Mouse (Mus musculus) forelimb bud, embryonic 11.5 days (tissue): ENCODE data around the gene Cbx4.

Experiments
- DNase-seq: peaks from one replicate; pipeline ENCODE4 v3.0.0-alpha.2; 2012; ENCODE audit warnings: low read depth, low spot score

Cbx4 gene

GRCm38 (mm10) chr11:119084446-119085278, 1.4 kb downstream of the Cbx4 start:
- no peak for DNase-seq

GRCm38 (mm10) chr11:119083724-119084445, 2.1 kb downstream of the Cbx4 start:
- DNase-seq: no peak

- no peak for DNase-seq
These were observed 3.1 kb downstream of the Cbx4 start for GRCm38 (mm10) chr11:119082638-119083599.

GRCm38 (mm10) chr11:119081839-119082637, 4.0 kb downstream of the Cbx4 start:
- no peak for DNase-seq

GRCm38 (mm10) chr11:119081148-119081838, 4.7 kb downstream of the Cbx4 start:
- DNase-seq: no peak

- no peak for DNase-seq
These were observed 5.4 kb downstream of the Cbx4 start for GRCm38 (mm10) chr11:119080461-119081147.

- no peak for DNase-seq
These were observed 6.6 kb downstream of the Cbx4 start for GRCm38 (mm10) chr11:119079445-119079837.

GRCm38 (mm10) chr11:119078691-119079444, 7.2 kb downstream of the Cbx4 start:
- no peak for DNase-seq

GRCm38 (mm10) chr11:119077755-119078154, 8.3 kb downstream of the Cbx4 start:
- no peak for DNase-seq

GRCm38 (mm10) chr11:119075805-119076204, 10.2 kb downstream of the Cbx4 start:
- DNase-seq: no peak

GRCm38 (mm10) chr11:119073876-119074433, 12.1 kb downstream of the Cbx4 start:
- no peak for DNase-seq

- no peak for DNase-seq
These were observed 13.0 kb downstream of the Cbx4 start for GRCm38 (mm10) chr11:119072986-119073385.

GRCm38 (mm10) chr11:119072239-119072638, 13.8 kb downstream of the Cbx4 start:
- DNase-seq: no peak

GRCm38 (mm10) chr11:119066841-119067240, 19.2 kb downstream of the Cbx4 start:
- DNase-seq: no peak

GRCm38 (mm10) chr11:119059256-119059655, 26.8 kb downstream of the Cbx4 start:
- no peak for DNase-seq

- no peak for DNase-seq
These were observed 27.7 kb downstream of the Cbx4 start for GRCm38 (mm10) chr11:119058041-119058995.

- DNase-seq: no peak
These were observed 28.7 kb downstream of the Cbx4 start for GRCm38 (mm10) chr11:119057291-119057690.
